Mouse (Mus musculus): ENCODE results near the gene Pdxdc1. TPM values are rescaled to one million over a fixed set of nuclear protein-coding genes. Genes with fewer than 3 reads are reported as not detected.

Pdxdc1 gene
- polyA plus RNA-seq, 1 experiment from 2014 or later, result 83.6 TPM

DNA sequence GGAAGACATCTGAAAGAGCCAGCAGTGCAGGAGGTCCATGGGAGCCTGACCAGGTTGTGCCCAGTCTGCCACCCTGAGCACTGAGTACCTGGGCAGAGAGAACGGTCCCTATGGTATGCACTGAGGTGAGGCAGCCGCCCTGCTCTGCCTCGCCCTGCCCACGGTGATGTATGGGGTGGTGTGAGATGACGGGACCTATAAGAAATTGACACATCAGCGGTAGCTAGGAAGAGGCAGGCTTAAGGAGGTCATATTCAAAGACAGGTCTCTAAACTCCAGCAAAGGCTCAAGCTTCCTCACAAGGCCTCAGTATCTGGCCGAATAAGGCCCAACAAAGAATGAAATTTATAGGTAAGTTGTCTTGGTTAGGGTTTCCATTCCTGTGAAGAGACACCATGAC is 18.9 kb upstream of the Pdxdc1 start:
- no peak for ATAC-seq
- no peak for DNase-seq (ENCODE audit: low read depth, low spot score)
- in situ Hi-C loops (cut with MboI; ENCODE audit: low pct_unique_long_range_greater_than_20kb), result no loop called here
- ChIA-PET POLR2A (interaction anchor here (1.1 kb wide), 1 partner anchor 11 kb away, joined by 3 read pairs; no protein-coding TSS in a partner anchor), CTCF (no interaction called here)
- no peak for TF ChIP-seq CTCF (IDR thresholded peaks at IDR 0.05)
- no peaks in the 10 kb centered on the region for H3K27me3 ChIP-seq

DNA sequence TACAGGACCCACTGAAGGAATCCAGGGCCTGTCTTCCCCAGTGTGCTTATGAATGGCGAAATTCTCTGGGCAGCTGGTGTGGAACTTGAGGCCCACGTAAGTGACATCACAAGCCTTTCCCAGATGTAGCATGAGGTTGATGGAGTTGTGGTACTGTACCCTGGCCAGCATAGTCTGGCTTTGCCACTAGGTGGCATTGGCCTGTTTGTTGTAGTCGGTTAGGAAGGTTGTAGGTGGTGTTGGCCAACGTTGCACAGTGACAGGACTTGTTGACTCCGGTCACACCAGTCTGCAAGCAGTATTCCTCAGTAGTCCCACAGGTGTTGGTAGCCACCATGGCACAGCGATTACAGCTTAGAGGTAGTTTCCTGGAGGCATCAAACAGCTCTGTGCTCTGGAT is 18.1 kb upstream of the Pdxdc1 start:
- POLR2A ChIA-PET, result interaction anchor here (1.1 kb wide), 1 partner anchor 11 kb away, joined by 3 read pairs; no protein-coding TSS in a partner anchor
- ATAC-seq (no peak), DNase-seq (ENCODE audit: low read depth, low spot score) (no peak)
- no peaks in the 10 kb centered on the region for H3K27me3 ChIP-seq
- CTCF ChIA-PET, result no interaction called here
- in situ Hi-C loops (cut with MboI; ENCODE audit: low pct_unique_long_range_greater_than_20kb), result no loop called here
- peak; percentile 42 for TF ChIP-seq CTCF (IDR thresholded peaks at IDR 0.05)

DNA sequence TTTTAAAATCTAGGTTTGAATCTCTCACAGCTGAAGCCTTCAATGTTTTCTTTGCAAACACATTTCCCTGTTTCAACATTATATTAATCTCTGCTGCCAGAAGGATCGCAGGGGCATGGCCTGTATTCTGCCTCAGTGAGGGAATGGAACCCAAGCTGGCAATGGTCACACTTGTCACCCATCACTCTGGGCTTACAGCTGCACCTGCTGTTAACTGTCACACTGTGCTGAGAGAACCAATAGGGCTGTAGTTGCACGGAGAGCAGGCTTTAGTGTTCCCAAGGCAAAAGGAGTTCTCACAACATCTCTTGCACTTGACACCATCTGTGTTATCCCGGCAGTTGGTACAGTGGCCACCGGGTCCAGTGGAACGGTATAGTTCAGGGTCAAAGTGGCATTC is 17.2 kb upstream of the Pdxdc1 start:
- no peak for TF ChIP-seq CTCF (IDR thresholded peaks at IDR 0.05)
- DNase-seq (ENCODE audit: low read depth, low spot score) (no peak), ATAC-seq (no peak)
- in situ Hi-C loops (cut with MboI; ENCODE audit: low pct_unique_long_range_greater_than_20kb), result no loop called here
- CTCF ChIA-PET, result no interaction called here
- POLR2A ChIA-PET, result no interaction called here
- H3K27me3 ChIP-seq, result no peaks in the 10 kb centered on the region

DNA sequence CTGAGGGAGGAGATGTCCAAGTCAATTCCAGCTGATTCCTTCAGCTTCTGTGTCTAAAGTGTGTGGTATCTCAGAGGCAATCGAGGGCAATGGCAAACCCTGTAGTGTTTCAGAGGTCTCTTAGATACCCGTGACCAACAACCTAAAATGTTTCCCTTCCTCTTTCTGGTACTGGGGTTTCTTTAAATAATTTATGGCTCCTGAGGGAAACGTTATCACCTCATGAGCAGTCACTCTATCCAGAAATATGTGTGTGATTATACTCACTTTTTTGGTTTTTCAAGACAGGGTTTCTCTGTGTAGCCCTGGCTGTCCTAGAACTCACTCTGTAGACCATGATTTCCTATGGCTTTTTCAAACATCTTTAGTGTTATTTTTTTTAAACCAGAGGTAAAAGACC is 4.4 kb upstream of the Pdxdc1 start:
- DNase-seq (ENCODE audit: low read depth, low spot score), result no peak
- ATAC-seq, result no peak
- TF ChIP-seq CTCF (IDR thresholded peaks at IDR 0.05), result no peak
- no peaks in the 10 kb centered on the region for H3K27me3 ChIP-seq
- ChIA-PET CTCF (no interaction called here), POLR2A (no interaction called here)
- in situ Hi-C loops (cut with MboI; ENCODE audit: low pct_unique_long_range_greater_than_20kb), result no loop called here

DNA sequence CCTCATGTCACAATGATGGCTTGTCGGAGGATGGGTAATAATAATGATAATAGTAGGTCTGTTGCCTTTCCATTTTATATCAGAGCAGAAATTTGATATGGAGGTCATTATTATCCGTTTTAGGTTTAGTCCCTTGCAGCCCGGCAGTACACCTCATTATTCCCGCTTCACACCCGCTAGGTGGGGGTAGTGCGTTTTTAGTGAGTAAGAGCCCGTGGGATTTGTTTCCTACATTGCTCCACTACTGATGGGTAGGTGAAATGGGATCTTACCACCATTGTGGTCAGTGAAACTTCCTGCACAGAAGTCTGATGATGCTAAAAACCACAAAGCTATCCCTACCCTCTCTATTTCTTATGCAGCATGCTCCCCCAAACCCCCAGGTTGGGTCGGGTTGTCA is 557 bp upstream of the Pdxdc1 start:
- in situ Hi-C loops (cut with MboI; ENCODE audit: low pct_unique_long_range_greater_than_20kb), result no loop called here
- peak; percentile 85 for TF ChIP-seq CTCF (IDR thresholded peaks at IDR 0.05)
- no peaks in the 10 kb centered on the region for H3K27me3 ChIP-seq
- DNase-seq (ENCODE audit: low read depth, low spot score) (no peak), ATAC-seq (peak; percentile 45)
- POLR2A ChIA-PET, result interaction anchor here (1.0 kb wide), 1 partner anchor 169 kb away, joined by 3 read pairs; no protein-coding TSS in a partner anchor
- CTCF ChIA-PET, result interaction anchor here (0.6 to 1.2 kb wide), 2 partner anchors 32 to 101 kb away, joined by 3 read pairs; no protein-coding TSS in a partner anchor

DNA sequence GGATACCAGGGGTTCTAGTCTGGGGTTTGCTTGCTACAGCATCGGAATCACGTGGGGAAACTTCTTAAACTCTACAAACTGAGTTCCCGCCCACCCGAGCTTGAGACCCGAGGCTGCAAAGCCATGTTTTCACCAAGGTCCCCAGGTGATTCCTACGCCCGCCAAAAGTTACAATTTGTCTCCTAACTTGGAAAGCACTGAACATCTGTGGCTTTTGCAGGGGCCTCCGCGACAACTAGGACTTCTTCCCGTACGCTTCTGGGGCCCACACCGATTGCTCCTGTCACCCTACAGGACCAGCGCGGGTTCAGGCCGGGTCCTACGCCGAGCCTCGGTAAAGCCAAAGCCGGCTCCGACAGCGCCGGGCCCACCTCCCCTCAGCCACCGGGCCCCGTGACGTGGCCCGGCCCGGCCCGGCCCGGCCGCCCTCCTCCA is 517 bp downstream of the Pdxdc1 start:
- ATAC-seq (peak; percentile 66), DNase-seq (ENCODE audit: low read depth, low spot score) (no peak)
- ChIA-PET POLR2A (no interaction called here), CTCF (no interaction called here)
- no peak for TF ChIP-seq CTCF (IDR thresholded peaks at IDR 0.05)
- no peaks in the 10 kb centered on the region for H3K27me3 ChIP-seq
- in situ Hi-C loops (cut with MboI; ENCODE audit: low pct_unique_long_range_greater_than_20kb), result no loop called here

DNA sequence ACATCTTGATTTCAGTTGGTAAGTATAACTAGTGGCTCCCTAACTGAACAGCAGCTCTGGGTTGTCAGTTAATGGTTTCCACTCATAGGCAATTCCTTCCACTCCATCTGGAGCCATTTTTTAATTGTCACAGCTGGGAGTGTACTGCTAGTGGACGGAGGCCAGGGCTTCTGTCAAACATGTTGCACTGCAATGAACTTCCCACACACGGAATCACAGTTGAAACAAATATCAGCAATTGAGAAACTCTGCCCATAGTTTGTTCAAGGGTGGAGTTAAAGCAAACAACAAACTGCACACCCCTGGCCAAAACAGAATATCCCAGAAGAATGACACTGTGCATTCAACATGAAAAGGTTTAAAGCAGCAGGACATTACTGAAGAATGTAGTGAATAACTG is 4.0 kb downstream of the Pdxdc1 start:
- TF ChIP-seq CTCF (IDR thresholded peaks at IDR 0.05), result no peak
- POLR2A ChIA-PET, result interaction anchor here (0.6 kb wide), 1 partner anchor 264 kb away, joined by 3 read pairs; the partner anchor contains the start of genes Marf1 and Nde1
- ATAC-seq, result no peak
- in situ Hi-C loops (cut with MboI; ENCODE audit: low pct_unique_long_range_greater_than_20kb), result no loop called here
- DNase-seq (ENCODE audit: low read depth, low spot score), result no peak
- CTCF ChIA-PET, result no interaction called here
- no peaks in the 10 kb centered on the region for H3K27me3 ChIP-seq

DNA sequence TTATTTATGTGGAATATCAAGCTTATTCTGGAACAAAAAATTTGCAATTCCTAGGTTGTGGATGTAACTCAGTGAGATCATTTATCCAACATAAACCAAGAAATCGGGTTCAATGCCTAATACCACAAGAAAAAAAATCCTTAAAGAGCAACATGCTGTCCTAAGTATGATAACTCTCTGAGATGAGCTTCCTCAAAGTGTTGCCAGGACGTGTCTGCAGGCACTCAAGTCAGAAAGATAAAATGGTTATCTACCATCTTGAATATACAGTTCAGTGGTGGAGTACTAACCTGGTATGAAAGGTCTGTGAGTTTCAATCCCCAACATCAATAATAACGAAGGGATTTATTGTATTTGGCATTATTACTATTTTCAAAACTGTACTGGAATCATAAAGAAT is 6.6 kb downstream of the Pdxdc1 start:
- no peak for TF ChIP-seq CTCF (IDR thresholded peaks at IDR 0.05)
- no peak for ATAC-seq
- ChIA-PET POLR2A (no interaction called here), CTCF (no interaction called here)
- in situ Hi-C loops (cut with MboI; ENCODE audit: low pct_unique_long_range_greater_than_20kb), result no loop called here
- no peaks in the 10 kb centered on the region for H3K27me3 ChIP-seq
- DNase-seq (ENCODE audit: low read depth, low spot score), result no peak

DNA sequence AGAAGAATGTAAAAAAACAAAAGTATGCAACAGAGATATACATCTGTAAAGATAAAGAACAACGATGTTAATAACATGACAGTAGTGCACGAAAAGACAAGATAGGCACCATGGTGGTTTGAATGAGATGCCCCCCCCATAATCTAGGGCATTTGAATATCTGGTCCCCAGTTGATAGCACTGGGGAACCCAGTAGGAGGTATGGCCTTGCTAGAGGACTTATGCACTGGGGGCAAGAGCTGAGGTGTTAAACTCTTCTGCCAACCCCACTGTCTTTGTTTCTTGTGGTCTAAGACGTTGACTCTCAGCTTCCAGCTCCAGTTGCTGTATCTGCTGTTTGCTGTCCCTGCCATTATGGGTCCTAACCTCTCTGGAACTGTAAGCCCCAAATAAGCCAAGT is 7.2 kb downstream of the Pdxdc1 start:
- in situ Hi-C loops (cut with MboI; ENCODE audit: low pct_unique_long_range_greater_than_20kb), result no loop called here
- DNase-seq (ENCODE audit: low read depth, low spot score) (no peak), ATAC-seq (no peak)
- POLR2A ChIA-PET, result no interaction called here
- no peak for TF ChIP-seq CTCF (IDR thresholded peaks at IDR 0.05)
- H3K27me3 ChIP-seq, result no peaks in the 10 kb centered on the region
- CTCF ChIA-PET, result no interaction called here

DNA sequence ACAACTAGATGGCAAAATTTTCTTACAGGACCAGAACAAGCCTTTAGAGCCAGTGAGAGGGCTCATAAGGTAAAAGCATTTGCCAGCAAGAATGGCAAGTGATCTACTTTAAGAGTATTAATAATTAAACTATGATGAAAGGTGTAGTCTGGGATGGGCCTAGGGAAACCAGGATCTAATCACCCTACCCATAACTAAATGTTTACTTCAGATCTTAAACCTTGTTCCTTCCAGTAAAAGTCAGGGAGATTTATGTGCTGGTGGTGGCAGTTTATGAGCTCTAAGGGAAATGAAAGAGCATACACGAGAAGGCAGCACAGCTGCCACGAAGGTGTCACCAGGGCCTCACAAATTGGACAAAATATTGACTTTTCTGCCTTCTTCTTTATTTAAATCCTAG is 8.8 kb downstream of the Pdxdc1 start:
- ChIA-PET CTCF (no interaction called here), POLR2A (no interaction called here)
- in situ Hi-C loops (cut with MboI; ENCODE audit: low pct_unique_long_range_greater_than_20kb), result no loop called here
- H3K27me3 ChIP-seq, result no peaks in the 10 kb centered on the region
- ATAC-seq (no peak), DNase-seq (ENCODE audit: low read depth, low spot score) (no peak)
- no peak for TF ChIP-seq CTCF (IDR thresholded peaks at IDR 0.05)

DNA sequence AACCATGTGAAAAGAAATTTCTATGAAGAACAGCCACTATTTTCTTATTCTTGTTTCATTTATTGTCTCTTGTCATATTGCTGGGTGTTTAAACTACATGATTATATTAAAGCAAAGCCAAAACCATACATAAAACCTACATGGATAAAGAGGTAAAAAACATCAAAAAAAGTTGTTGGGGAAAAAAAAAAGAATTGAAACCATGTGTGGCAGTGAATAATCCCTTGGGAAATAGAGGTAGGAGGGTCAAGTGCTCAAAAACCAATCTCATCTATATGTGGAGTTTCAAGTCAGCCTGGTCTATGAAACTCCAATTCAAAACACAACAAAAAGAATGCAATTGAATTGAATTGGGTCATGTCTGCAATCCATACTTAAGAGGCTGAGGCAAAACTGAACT is 10.1 kb downstream of the Pdxdc1 start:
- no peaks in the 10 kb centered on the region for H3K27me3 ChIP-seq
- TF ChIP-seq CTCF (IDR thresholded peaks at IDR 0.05), result no peak
- no peak for DNase-seq (ENCODE audit: low read depth, low spot score)
- ChIA-PET CTCF (no interaction called here), POLR2A (no interaction called here)
- in situ Hi-C loops (cut with MboI; ENCODE audit: low pct_unique_long_range_greater_than_20kb), result no loop called here
- no peak for ATAC-seq

DNA sequence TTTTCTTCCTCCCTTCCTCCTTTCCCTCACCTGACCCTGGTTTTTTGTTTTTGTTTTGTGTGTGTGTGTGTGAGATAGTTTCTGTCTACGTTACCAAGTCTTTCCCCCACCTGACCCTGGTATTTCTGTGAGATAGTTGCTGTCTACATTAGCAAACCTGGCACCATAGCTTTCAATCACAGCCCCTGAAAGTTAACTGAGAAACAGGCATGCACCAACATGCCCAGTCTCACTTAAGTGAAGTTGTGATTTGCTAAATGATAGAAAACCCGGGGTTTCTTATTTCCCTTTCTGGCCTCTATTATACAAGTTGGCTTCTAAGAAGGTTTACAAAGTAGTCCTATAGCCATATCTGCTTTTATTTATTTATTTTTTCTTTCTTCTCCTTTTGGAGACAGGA is 12.5 kb downstream of the Pdxdc1 start:
- POLR2A ChIA-PET, result no interaction called here
- no peaks in the 10 kb centered on the region for H3K27me3 ChIP-seq
- in situ Hi-C loops (cut with MboI; ENCODE audit: low pct_unique_long_range_greater_than_20kb), result no loop called here
- ATAC-seq (no peak), DNase-seq (ENCODE audit: low read depth, low spot score) (no peak)
- CTCF ChIA-PET, result no interaction called here
- TF ChIP-seq CTCF (IDR thresholded peaks at IDR 0.05), result no peak
